ENCODE assay signal across 8 mouse cellular contexts in the genomic region with DNA sequence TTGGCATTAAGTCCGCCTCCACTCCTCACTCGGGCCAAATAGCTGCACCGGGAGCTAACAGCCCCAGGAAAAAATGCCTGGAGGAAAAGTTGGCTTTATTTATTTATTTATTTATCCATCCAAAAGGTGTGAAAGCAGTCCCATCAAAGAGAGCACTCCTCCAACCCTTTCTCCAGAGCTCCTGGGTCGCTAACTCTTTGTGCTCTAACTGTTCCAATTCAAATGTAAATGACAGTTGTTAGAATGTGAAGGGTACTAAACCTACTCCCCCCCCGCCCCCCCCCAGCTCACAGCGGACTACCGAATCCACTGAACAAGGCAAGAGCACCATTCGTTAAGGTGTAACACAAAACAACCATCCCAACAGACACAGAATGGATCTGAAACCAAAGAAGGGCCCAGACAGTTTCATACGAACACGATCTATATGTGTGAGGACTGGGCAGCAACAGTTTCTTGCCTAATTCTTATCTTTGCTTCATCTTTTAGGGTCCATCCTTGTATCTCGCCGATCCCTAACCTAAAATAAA. TPM values are rescaled to one million over a fixed set of nuclear protein-coding genes. Genes with fewer than 3 reads are reported as not detected.
DNase-seq lines count a peak whose midpoint lies in the region; ATAC-seq lines count a peak whose summit lies in the region.

No protein-coding gene starts in this region.

- WGBS in kidney, embryonic 14.5 days: 23% methylated on average over 12 of the region's 12 CpGs
- 17% methylated on average over 12 of the region's 12 CpGs for WGBS in hindbrain, embryonic 11.5 days
- 27% methylated on average over 12 of the region's 12 CpGs for WGBS in midbrain, embryonic 13.5 days

- no peaks in the 10 kb centered on the region for H3K27me3 ChIP-seq in kidney, embryonic 14.5 days (ENCODE audit: control insufficient read depth, insufficient read depth, low read length)
- no peaks in the 10 kb centered on the region for H3K27me3 ChIP-seq in hindbrain, embryonic 11.5 days (ENCODE audit: control insufficient read depth, insufficient read depth, low read length)
- H3K27me3 ChIP-seq in midbrain, embryonic 13.5 days: no peaks in the 10 kb centered on the region

- DNase-seq in kidney, postnatal 25 days: no peak
- DNase-seq in R1 (ENCODE audit: low read depth, low spot score): peak; percentile 87
- DNase-seq in hindbrain, embryonic 11.5 days (ENCODE audit: low spot score): no peak
- DNase-seq in gastrocnemius, postnatal 14 days: no peak
- no peak for DNase-seq in right cerebral cortex, postnatal 14 days
- DNase-seq in adrenal gland, adult 8-10 months: no peak

- H3K4me2 ChIP-seq in kidney, embryonic 14.5 days (replicated peaks; ENCODE audit: low read depth, low read length): peak overlapping the region; percentile 47
- peak overlapping the region; percentile 44 for H3K4me2 ChIP-seq in hindbrain, embryonic 11.5 days (replicated peaks; ENCODE audit: low read depth, low read length)
- peak overlapping the region; percentile 68 for H3K4me2 ChIP-seq in midbrain, embryonic 13.5 days (replicated peaks)

- no peak overlapping the region for H3K27ac ChIP-seq in kidney, embryonic 14.5 days (ENCODE audit: low read depth, low read length)
- H3K27ac ChIP-seq in hindbrain, embryonic 11.5 days (ENCODE audit: low read depth, low read length): peak overlapping the region; percentile 80; the same call in 1 of the 2 replicates
- H3K27ac ChIP-seq in midbrain, embryonic 13.5 days: peak overlapping the region; percentile 85

- ATAC-seq in kidney, embryonic 14.5 days (ENCODE audit: low FRiP score, low TSS enrichment): no peak; the same call in 1 of the 2 replicates
- no peak for ATAC-seq in hindbrain, embryonic 11.5 days (ENCODE audit: low FRiP score)
- ATAC-seq in midbrain, embryonic 13.5 days: no peak; the same call in 1 of the 2 replicates

- intact Hi-C loops in gastrocnemius, postnatal 14 days (cut with DNase I; ENCODE audit: low total_unique reads): no loop called here

- H3K36me3 ChIP-seq in kidney, embryonic 14.5 days (ENCODE audit: control insufficient read depth, insufficient read depth, low read length): no peaks in the 10 kb centered on the region
- H3K36me3 ChIP-seq in hindbrain, embryonic 11.5 days (ENCODE audit: control insufficient read depth, insufficient read depth, low read length): no peaks in the 10 kb centered on the region
- no peaks in the 10 kb centered on the region for H3K36me3 ChIP-seq in midbrain, embryonic 13.5 days

- no peaks in the 10 kb centered on the region for H3K4me1 ChIP-seq in kidney, embryonic 14.5 days (ENCODE audit: control insufficient read depth, insufficient read depth, low read length)
- no peaks in the 10 kb centered on the region for H3K4me1 ChIP-seq in hindbrain, embryonic 11.5 days (replicated peaks; ENCODE audit: control insufficient read depth, insufficient read depth, low read length)
- H3K4me1 ChIP-seq in midbrain, embryonic 13.5 days (replicated peaks): peaks cover 7% of the 10 kb centered on the region

- no peaks in the 10 kb centered on the region for H3K9me3 ChIP-seq in kidney, embryonic 14.5 days (ENCODE audit: control insufficient read depth, low read length)
- no peaks in the 10 kb centered on the region for H3K9me3 ChIP-seq in hindbrain, embryonic 11.5 days (ENCODE audit: control insufficient read depth, low read length)
- H3K9me3 ChIP-seq in midbrain, embryonic 13.5 days: no peaks in the 10 kb centered on the region

- H3K4me3 ChIP-seq in kidney, embryonic 14.5 days (ENCODE audit: low read length): peak overlapping the region; percentile 49
- peak overlapping the region; percentile 48 for H3K4me3 ChIP-seq in hindbrain, embryonic 11.5 days (ENCODE audit: low read depth, low read length)
- H3K4me3 ChIP-seq in midbrain, embryonic 13.5 days (replicated peaks): peak overlapping the region; percentile 52

- peak overlapping the region; percentile 63 for H3K9ac ChIP-seq in kidney, embryonic 14.5 days (ENCODE audit: low read depth, low read length)
- peak overlapping the region; percentile 70 for H3K9ac ChIP-seq in hindbrain, embryonic 11.5 days (ENCODE audit: low read depth, low read length)
- peak overlapping the region; percentile 65; the same call in 1 of the 2 replicates for H3K9ac ChIP-seq in midbrain, embryonic 13.5 days (replicated peaks)

RNA-seq across cellular contexts. Expression of gene Slc25a53, which starts 0.6 kb away (rescaled TPM):
- polyA plus RNA-seq in kidney, embryonic 14.5 days (2014; fragmentation: Nextera tagmentation; extraction: Ambion mirVana): 10.7 and 14.0 TPM in 2 replicates
- polyA plus RNA-seq in hindbrain, embryonic 11.5 days (2014; fragmentation: Nextera tagmentation; extraction: Ambion mirVana): 12.9 and 13.6 TPM in 2 replicates
- 14.7 and 16.9 TPM in 2 replicates for polyA plus RNA-seq in midbrain, embryonic 13.5 days (2015; fragmentation: Nextera tagmentation; extraction: Ambion mirVana)
- total RNA-seq in gastrocnemius, postnatal 14 days (2021): 1 to 10 TPM; 2.9 to 4.2 TPM
- 10 to 100 TPM in 1 of 4 experiments, 1 to 10 TPM in 3; 6.6 to 12.0 (median 9.0) TPM for total RNA-seq in adrenal gland, adult 8-10 months (2022)

RNA-seq across cellular contexts. Expression of gene Fam199x, which starts 11.9 kb away (rescaled TPM):
- polyA plus RNA-seq in kidney, embryonic 14.5 days (2014; fragmentation: Nextera tagmentation; extraction: Ambion mirVana): 11.1 and 16.8 TPM in 2 replicates
- 12.0 and 12.1 TPM in 2 replicates for polyA plus RNA-seq in hindbrain, embryonic 11.5 days (2014; fragmentation: Nextera tagmentation; extraction: Ambion mirVana)
- 8.2 and 9.8 TPM in 2 replicates for polyA plus RNA-seq in midbrain, embryonic 13.5 days (2015; fragmentation: Nextera tagmentation; extraction: Ambion mirVana)
- total RNA-seq in gastrocnemius, postnatal 14 days (2021): 1 to 10 TPM; 3.6 to 3.7 TPM
- 1 to 10 TPM; 6.4 to 8.3 (median 7.2) TPM for total RNA-seq in adrenal gland, adult 8-10 months (2022)

RNA-seq across cellular contexts. Expression of gene Zcchc18, which starts 44.6 kb away (rescaled TPM):
- 21.7 and 31.1 TPM in 2 replicates for polyA plus RNA-seq in kidney, embryonic 14.5 days (2014; fragmentation: Nextera tagmentation; extraction: Ambion mirVana)
- polyA plus RNA-seq in hindbrain, embryonic 11.5 days (2014; fragmentation: Nextera tagmentation; extraction: Ambion mirVana): 90.7 and 98.9 TPM in 2 replicates
- polyA plus RNA-seq in midbrain, embryonic 13.5 days (2015; fragmentation: Nextera tagmentation; extraction: Ambion mirVana): 234 and 245 TPM in 2 replicates
- under 1 TPM in 1 of 2 experiments, not detected in 1; 0.16 TPM for total RNA-seq in gastrocnemius, postnatal 14 days (2021)
- 10 to 100 TPM; 16.7 to 29.0 (median 22.0) TPM for total RNA-seq in adrenal gland, adult 8-10 months (2022)
